Mouse (Mus musculus) layer of hippocampus, postnatal 14 days (tissue): Measurements from ENCODE around the gene Fmo6. TPM values are rescaled to one million over a fixed set of nuclear protein-coding genes. Genes with fewer than 3 reads are reported as not detected.

Source experiments
- total RNA-seq, 2 experiments: library from RNA; stranded (reverse); gene quantifications; 2 replicates each; pipeline ENCODE4 v1.2.3; 2021

Fmo6 gene
- total RNA-seq, 2 experiments from 2014 or later, result not detected

Other genes starting within 250 kb of the Fmo6 start
- 100 to 1,000 TPM; 183 to 205 TPM for gene Prrc2c, start 197.0 kb downstream of the Fmo6 start, total RNA-seq
- under 1 TPM; 0.12 to 0.38 TPM for gene Fmo4, start 123.5 kb downstream of the Fmo6 start, total RNA-seq
- gene Fmo1, start 70.9 kb downstream of the Fmo6 start, total RNA-seq, result 10 to 100 TPM; 21.6 to 23.1 TPM
- 1 to 10 TPM; 1.2 to 1.7 TPM for gene Fmo2, start 38.8 kb downstream of the Fmo6 start, total RNA-seq
- gene Fmo3, start 47.0 kb upstream of the Fmo6 start, total RNA-seq, result not detected
- not detected for gene Mroh9, start 148.2 kb upstream of the Fmo6 start, total RNA-seq